Mouse (Mus musculus) thymus, postnatal 36 days (tissue): ENCODE measurements around the gene Mlst8.
"Not testable (repeated sequence)": the region's sequence is repeated elsewhere in the genome, so short reads cannot be mapped to it uniquely, and the experiment has no call there.

Experiments
- DNase-seq, 2 experiments: peaks; one replicate each; pipeline ENCODE4 v3.0.0; 2022; ENCODE audit warnings: mixed read lengths in 2 of 2

The Mlst8 gene

GRCm38 (mm10) chr17:24468636-24469246 lies 10.1 kb downstream of the Mlst8 start:
- DNase-seq: no peak

GRCm38 (mm10) chr17:24463374-24464133 lies 15.3 kb downstream of the Mlst8 start:
- no peak for DNase-seq

GRCm38 (mm10) chr17:24462932-24463331 lies 15.9 kb downstream of the Mlst8 start:
- DNase-seq: no peak

GRCm38 (mm10) chr17:24461580-24461979 lies 17.3 kb downstream of the Mlst8 start:
- DNase-seq: no peak

GRCm38 (mm10) chr17:24455523-24456206 lies 23.2 kb downstream of the Mlst8 start:
- DNase-seq: not testable (repeated sequence)

GRCm38 (mm10) chr17:24454756-24455522 lies 23.9 kb downstream of the Mlst8 start:
- DNase-seq: peak; percentile 98 to 99

GRCm38 (mm10) chr17:24454218-24454755 lies 24.6 kb downstream of the Mlst8 start:
- DNase-seq: no peak

GRCm38 (mm10) chr17:24453372-24453771 lies 25.5 kb downstream of the Mlst8 start:
- DNase-seq: no peak

GRCm38 (mm10) chr17:24451220-24451619 lies 27.7 kb downstream of the Mlst8 start:
- DNase-seq: no peak

- no peak for DNase-seq
Observed at GRCm38 (mm10) chr17:24449507-24449906, 29.4 kb downstream of the Mlst8 start.

GRCm38 (mm10) chr17:24446590-24446989 lies 32.3 kb downstream of the Mlst8 start:
- no peak for DNase-seq

- DNase-seq: no peak
Observed at GRCm38 (mm10) chr17:24443409-24443808, 35.5 kb downstream of the Mlst8 start.

GRCm38 (mm10) chr17:24442632-24443155 lies 36.2 kb downstream of the Mlst8 start, which contains the start of gene Dnase1l2:
Gene Dnase1l2 (minus strand): TSS chr17:24443105.
- no peak for DNase-seq

- no peak for DNase-seq
Observed at GRCm38 (mm10) chr17:24442107-24442506, 36.8 kb downstream of the Mlst8 start.

GRCm38 (mm10) chr17:24441148-24441547 lies 37.7 kb downstream of the Mlst8 start:
- DNase-seq: no peak

GRCm38 (mm10) chr17:24440377-24440776 lies 38.5 kb downstream of the Mlst8 start:
- DNase-seq: no peak

- no peak for DNase-seq
Observed at GRCm38 (mm10) chr17:24437016-24437415, 41.9 kb downstream of the Mlst8 start.

GRCm38 (mm10) chr17:24429201-24429983 lies 49.5 kb downstream of the Mlst8 start:
- no peak for DNase-seq

- DNase-seq: no peak
Observed at GRCm38 (mm10) chr17:24427170-24427557, 51.7 kb downstream of the Mlst8 start.

- peak; percentile 63 to 68 for DNase-seq
Observed at GRCm38 (mm10) chr17:24426471-24427169, 52.3 kb downstream of the Mlst8 start, which contains the start of gene Eci1. Gene Eci1 (plus strand): TSS chr17:24426641.

- no peak for DNase-seq
Observed at GRCm38 (mm10) chr17:24425905-24426304, 53.0 kb downstream of the Mlst8 start.
